Mouse (Mus musculus): Measurements from ENCODE around the gene Prph2. TPM values are rescaled to one million over a fixed set of nuclear protein-coding genes. Genes with fewer than 3 reads are reported as not detected.

Gene Prph2
- polyA plus RNA-seq (2017; shearing (Covaris generic)) = not detected

GRCm38 (mm10) chr17:46910186-46910585, at the start of gene Prph2:
TSS of gene Prph2 (plus strand) at chr17:46910459.

GRCm38 (mm10) chr17:46890116-46890815, 20.0 kb upstream of the Prph2 start, which contains the start of gene Tbcc:
TSS of gene Tbcc (plus strand) at chr17:46890684.

Other genes with a start within 250 kb of the Prph2 start
- gene Rrp36, start 236.1 kb upstream of the Prph2 start, polyA plus RNA-seq (2017; shearing (Covaris generic)) = 79.3 TPM
- 182 TPM for gene Mea1, start 231.7 kb upstream of the Prph2 start, polyA plus RNA-seq (2017; shearing (Covaris generic))
- gene Klhdc3, start 229.5 kb upstream of the Prph2 start, polyA plus RNA-seq (2017; shearing (Covaris generic)) = 91.9 TPM
- gene Ppp2r5d, start 205.3 kb upstream of the Prph2 start, polyA plus RNA-seq (2017; shearing (Covaris generic)) = 51.8 TPM
- 2.9 TPM for gene Pex6, start 199.0 kb upstream of the Prph2 start, polyA plus RNA-seq (2017; shearing (Covaris generic))
- gene Gnmt, start 181.3 kb upstream of the Prph2 start, polyA plus RNA-seq (2017; shearing (Covaris generic)) = 0.61 TPM
- gene Cnpy3, start 158.2 kb upstream of the Prph2 start, polyA plus RNA-seq (2017; shearing (Covaris generic)) = 58.4 TPM
- gene Ptcra, start 146.7 kb upstream of the Prph2 start, polyA plus RNA-seq (2017; shearing (Covaris generic)) = not detected
- 38.6 TPM for gene 2310039H08Rik, start 137.8 kb upstream of the Prph2 start, polyA plus RNA-seq (2017; shearing (Covaris generic))
- 181 TPM for gene Rpl7l1, start 127.8 kb upstream of the Prph2 start, polyA plus RNA-seq (2017; shearing (Covaris generic))
- gene Bicral, start 52.0 kb upstream of the Prph2 start, polyA plus RNA-seq (2017; shearing (Covaris generic)) = 16.8 TPM
- 10.0 TPM for gene Tbcc, start 19.8 kb upstream of the Prph2 start, polyA plus RNA-seq (2017; shearing (Covaris generic))
- 16.1 TPM for gene Ubr2, start 100.1 kb downstream of the Prph2 start, polyA plus RNA-seq (2017; shearing (Covaris generic))

Measured in CD4-positive, CD25-positive, alpha-beta regulatory T cell, adult 9 weeks (primary cell).